Mouse (Mus musculus) kidney, adult 18-20 months (tissue): ENCODE results near the gene Grb14.

Source experiments
- DNase-seq: peaks from one replicate; pipeline ENCODE4 v3.0.0; 2021

The Grb14 gene

DNA sequence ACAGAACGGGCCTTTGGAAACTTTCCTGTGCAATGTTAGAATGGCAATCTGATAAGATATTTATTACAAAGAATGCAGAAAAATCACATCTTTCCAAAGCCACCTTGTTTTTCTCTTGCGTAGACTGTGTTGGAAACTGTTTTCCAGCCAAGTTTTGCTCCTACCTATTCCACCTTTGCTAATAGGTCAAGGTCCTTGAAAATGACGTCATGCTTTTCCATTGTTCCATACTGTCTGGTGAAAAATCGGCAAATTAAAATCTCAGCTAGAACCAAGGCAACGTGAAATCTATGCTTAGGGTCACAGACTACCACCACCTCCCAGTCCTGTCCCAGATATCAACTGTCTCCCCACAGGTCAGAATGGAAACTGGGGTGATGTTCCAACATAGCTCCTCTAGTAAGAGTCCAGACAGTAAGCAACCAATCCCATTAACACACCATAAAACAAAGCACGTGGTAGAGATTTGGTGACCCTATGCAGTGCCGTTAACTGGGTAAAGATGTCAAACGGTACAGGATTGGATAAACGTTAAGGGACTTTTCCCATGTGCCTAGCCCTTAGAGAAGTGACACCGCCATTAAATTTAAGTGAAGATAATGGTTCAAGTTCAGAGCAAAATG is 50.9 kb downstream of the Grb14 start:
- DNase-seq = peak; percentile 35

DNA sequence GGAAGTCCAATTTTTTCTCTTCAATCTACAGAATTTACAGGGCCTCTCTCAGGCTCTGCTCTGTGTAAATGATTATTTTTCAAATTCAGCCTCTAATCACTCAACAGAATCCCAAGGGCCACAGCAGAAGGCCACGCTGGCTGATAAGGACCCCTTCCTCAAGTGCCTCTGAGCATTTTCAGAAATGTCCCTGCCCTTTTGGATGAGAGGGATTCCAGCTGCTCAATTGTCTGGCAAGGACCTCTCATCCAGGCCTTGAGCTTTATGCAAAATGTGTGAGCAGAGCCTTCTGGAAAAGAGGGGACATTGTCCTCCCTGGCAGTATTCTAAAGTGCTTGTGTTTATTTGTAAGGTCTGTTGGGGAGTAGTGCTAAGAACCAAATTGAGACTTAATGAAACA is 51.7 kb downstream of the Grb14 start:
- DNase-seq = no peak

DNA sequence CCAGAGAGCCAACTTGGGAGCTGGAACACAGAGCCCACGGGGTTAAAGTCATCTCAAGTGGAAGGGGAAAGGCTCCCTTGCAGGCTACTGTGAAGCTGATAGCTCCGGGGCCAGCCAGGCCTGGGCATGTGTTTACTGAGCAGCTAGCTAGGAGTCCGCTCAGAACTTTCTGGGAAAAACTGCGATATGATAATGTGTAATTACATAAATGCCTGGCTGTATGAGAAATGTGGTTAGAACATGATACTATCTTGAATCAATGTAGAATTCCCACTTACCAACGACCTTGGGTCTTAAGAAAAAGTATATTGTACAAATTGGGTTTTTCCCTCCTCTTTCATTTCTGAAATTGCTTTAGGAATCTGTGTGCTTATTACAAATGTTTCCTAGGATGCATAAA is 53.0 kb downstream of the Grb14 start:
- DNase-seq = no peak

DNA sequence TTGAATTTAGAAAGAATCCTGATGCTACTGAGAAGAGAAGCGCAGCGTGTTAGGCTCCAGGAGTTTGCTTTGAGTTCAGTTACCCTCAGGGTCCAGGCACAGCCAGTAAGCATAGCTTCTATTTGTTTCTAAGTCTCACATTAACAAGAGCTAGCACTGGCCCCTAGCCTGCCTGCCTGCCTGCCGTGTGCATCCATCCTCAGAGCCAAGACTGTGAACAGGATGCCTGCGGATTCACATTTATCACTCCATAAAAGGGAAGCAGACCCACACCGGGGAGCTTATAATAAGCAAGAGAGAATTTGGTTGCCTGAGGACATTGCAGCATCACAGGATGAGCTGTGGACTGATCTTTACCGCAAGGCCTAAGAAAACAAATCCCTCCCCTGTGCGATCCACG is 53.8 kb downstream of the Grb14 start:
- no peak for DNase-seq

DNA sequence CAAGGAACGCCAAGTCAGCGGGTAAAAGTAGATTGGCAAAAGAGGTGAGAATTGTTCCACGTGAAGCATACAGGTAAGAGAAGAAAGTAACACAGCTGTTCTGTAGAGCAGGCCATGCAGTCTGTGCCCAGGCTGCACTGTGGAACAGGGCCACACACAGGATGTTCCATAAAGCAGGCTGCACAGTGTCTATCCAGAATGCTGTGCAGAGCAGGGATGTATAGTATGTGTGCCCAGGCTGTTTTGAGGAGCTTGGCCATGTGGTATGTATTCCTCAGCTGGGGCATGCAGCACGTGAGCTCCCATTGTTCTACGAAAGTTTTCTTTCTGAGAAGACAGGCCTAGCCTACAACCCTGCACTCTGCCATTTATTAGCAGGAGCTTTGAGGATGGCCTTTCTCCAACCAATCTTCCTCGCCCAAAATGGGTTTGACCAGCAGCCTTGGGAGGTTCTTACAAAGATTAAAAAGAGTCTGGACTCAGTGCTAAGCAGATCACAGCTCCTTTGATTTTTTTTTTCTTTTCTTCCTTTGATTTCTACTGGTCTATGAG is 57.8 kb downstream of the Grb14 start:
- no peak for DNase-seq

DNA sequence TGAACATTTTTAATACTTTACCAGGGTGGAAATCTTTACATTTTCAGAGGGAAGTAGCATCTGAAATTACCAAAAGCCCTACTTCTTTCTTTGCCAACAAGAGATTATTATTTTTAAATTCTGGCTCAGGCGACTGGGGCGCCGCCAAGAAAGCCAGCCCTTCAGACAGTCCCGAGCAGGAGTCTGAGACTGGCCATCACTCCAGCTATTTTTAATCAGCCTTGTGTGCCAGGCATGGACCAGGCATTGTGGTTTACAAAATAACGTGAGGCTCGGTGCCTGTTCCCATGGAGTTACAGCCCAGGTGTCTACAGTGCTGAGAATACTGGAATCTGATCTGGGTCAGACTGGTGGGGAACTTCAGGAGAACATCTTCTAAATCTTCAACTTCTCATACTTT is 58.5 kb downstream of the Grb14 start:
- DNase-seq = no peak

DNA sequence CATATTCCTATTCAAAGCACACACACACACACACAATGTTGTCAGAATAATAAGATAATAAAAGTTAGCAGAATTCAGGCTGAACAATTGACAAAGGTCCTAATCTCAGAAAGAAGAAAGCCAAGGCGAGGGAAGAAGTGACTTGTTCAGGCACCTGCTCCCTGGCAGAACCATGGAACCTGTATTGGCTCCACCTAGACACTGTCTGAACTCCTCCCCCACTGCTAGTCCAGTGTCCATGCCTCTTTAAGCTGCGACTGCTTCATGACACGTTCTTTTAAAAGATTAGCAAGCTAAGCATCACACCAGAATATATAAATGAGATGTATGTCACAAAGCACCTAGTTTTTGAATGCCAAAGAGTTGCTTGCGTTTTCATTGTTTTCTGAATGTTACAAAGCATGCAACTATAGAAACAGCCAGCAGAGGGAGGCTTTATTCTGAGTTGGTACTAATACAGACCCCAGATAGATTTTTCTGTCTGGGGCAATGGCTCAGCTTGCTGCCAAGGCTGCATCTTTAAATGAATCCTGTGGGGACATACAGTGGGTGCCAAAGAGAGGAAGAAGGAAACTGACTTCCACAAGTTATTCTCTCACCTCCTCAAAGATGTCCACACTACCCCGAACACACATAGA is 59.4 kb downstream of the Grb14 start:
- DNase-seq = peak; percentile 20

DNA sequence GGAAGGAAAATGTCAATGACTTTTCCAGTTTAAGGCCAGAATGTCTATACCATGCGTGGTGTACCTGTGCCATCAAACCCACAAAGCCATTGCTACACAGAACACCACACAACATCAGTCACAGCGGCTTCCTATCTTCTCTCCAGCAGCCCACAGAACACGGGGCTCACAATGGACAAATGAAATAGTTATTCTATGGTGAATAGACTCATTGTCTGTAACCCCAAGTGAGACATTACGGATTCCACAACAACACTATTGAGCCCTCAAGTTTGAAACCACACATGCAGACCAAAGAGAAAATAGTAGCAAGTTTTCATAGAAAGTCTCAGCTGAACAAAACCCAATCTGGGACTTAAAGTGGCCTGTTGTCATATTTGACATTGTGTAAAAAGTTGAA is 62.6 kb downstream of the Grb14 start:
- no peak for DNase-seq

DNA sequence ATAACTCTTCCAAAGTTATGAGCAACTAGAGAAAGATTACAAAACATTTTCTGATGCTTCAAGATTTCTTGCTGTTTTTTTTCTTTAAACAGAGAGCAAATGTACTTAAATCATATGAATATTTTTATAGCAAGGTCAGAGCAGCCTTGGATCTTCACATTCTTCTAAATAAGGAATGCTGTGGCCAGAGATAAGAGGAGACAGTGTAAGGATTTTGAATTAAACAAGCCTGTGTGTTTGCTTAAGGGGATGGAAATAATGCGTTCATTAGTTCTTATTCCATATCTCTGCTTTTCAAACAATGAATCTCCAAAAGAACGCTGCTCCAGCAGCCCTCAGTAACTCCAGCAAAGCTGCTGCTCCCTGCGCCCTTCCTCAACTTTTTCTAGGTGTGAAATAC is 63.4 kb downstream of the Grb14 start:
- no peak for DNase-seq

DNA sequence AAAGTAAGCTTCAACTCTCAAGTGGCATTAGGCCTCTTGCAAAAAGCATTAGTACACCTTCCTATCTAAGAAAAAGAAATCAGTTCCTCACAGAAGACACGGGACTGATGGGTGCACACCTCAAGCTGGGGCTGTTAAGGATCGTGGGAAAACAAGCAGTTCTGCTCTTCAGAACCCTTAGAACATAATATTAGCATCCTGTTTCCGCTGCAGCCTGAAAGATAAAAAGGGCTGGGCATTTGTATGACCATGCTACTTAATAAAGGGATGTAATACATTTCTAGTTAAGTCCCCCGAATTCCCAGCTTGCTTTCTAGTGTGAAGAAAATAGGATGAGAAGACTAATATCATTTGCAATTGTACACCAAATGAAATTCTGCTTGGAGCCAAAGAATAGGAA is 65.1 kb downstream of the Grb14 start:
- DNase-seq = no peak

DNA sequence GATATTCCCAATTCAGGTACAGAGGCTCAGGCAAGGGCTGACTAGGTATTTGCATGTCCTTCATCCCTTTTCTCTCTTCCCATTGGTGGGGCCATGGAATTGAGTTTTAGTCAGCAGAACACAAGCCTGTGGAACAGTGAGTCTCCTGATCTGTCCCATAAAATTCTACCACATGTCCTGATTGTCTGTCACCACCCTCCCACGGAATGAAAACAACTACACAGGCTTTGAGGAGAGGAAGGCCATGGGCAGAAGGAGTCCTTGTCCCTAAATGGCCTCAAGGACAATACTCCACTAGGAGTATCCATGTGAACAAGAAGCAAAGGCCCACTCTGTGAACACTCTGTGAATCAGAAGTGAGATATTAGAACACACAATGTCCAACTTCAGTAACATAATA is 69.3 kb downstream of the Grb14 start:
- DNase-seq = no peak

DNA sequence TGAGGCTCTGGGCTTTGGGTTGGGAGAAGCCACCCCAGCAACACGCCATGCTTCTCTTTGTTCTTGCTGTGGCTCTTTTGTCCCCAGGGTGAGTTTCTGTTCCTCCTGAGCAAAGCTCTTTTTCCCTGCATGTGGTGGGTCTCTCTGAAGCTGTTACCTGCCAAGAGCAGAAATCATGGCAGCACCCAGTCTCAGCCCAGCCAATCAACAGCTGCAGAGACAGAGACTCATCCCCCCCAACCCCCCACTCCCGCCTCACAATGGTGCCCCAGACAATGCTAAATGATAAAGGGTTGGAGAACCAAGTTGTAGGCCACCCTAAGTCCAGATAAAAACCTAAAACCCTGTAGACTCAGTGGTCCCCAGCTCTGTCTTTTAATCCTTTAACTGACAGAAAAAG is 75.6 kb downstream of the Grb14 start:
- no peak for DNase-seq

DNA sequence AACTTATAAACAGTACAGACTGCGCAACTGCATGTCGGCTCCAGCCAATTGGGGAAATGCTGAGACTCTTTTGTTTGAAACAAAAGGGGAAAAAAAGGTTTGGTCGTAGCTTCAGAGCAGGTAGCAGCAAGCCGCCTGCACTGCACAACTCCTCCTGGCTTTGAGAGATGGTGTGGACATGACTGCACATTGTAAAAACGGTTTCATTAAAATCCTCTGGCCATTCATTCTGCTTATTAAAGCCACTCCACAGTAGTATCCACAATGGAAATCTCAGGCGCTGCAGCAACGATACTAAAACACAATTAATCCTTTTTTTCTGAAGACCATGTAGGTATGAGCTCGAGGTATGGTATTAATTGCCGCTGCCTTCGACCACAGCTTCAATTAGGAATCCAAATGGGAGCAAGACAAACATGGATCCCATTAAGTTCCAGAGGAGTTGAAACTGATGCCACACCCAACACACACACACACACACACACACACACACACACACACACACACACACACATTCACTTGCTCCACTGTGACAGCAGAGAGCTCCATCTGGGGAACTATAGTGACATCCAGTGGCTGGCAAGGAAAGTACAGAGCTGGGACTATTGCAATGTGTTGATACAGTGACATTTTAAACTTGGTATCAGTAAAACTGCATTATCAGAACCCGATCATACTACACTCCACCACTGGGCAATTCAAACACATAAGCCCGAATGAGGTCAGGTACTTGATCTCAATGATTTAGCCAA is 76.2 kb downstream of the Grb14 start:
- DNase-seq = peak; percentile 24

DNA sequence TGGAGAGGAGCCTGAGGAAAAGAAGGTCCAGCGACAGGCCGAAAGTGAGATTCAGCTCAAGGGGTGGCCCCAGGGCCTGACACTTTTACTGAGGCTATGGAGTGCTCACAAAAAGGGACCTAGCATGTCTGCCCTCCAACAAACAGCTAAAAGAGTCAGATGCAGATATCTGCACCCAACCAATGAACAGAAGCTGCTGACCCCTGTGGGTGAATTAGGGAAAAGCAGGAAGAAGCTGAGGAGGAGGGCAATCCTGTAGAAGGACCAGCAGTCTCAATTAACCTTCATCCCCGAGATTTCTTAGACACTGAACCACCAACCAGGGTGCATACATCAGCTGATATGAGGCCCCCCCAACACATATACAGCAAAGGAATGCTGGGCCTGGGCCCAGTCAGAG is 77.3 kb downstream of the Grb14 start:
- no peak for DNase-seq

DNA sequence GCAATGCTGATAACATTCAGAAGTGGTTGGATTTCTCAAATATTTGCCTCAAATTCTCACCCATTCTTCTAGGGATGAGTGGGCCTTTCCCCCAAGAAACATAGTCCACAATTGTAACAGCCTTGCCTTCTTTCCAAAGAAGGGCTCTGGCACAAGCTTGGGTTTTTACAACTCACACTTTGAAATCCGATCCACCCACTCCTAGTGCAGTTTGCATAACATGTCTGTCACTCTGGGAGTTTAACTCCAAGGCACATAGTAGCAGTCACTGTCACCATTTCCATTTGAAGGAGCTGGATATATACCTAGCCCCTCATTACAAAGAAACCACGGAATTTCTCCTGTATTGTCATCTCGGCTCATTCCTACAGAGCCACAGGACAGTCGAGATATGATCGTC is 103.9 kb downstream of the Grb14 start:
- DNase-seq = no peak

DNA sequence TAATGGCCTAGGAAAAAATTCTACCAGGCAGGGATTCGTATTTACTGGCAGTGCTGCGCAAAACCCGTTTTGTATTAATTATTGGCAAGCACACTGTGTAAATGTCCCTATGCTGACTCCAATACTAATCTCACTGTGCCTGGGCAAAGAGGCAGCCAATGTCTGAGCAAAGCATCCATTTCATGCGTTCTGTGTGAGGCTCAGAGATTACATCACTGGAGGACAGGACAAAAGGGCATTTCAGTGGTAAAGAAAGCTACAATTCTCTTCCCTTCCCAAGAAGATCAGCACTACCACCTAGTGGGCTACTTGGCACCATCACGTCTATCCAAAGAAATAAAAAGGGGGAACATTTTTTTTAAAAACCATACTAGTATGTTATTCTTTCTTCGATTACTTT is 109.3 kb downstream of the Grb14 start:
- no peak for DNase-seq

DNA sequence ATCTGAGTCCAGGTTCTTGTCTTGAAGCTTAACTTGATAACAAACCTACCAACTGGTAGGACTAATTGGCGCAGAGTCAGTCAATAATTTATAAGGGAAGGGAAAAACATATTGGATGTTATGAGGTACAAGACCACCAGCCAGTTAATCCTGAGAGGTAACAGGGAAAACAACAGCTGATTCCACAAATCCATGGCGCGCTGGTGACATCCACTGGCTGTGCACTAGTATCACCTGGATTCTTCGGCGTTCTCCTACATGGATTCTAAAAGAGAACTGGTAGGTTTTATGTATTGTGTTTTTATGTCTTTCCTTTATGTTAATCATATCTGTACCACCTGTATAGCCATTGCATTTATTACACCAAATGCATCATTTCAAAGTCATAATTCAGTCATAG is 119.9 kb downstream of the Grb14 start:
- DNase-seq = no peak

DNA sequence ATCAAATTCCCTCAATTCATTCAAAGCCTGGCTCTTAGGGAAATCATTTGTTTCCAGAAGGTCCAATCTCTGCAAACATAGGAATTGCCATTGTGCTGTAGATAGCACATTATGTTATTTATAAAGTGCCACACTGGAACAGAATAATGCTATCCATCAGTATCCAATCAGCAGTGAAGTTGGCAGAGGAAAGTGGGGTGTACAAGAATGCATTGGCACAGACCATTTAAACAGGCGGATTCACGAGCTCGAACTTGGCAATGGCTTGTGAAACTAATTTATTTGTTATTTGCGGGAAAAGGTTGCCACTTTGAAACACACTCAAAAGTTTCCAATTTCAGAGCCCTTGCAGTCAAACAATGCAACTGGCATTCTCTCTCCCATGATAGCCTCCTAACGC is 126.9 kb downstream of the Grb14 start:
- no peak for DNase-seq

DNA sequence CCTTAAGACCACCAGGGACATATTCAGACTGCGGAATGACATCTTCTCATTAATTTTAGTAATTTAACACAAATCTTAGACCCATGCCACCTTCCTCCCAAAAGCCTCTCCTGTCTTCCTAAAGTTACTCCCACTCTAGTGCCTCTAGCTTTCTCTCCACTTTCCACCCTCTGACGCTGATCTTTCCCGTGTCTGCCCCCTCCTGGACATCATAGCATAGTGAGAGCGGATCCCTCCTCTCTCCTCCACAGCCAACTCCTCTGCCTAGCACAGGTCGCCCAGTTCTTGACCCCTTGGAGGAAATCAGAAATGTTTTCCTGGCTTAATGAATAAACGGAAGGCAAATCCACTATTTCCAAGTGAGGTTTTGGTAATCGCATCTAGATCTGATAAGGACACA is 131.6 kb downstream of the Grb14 start:
- DNase-seq = no peak

DNA sequence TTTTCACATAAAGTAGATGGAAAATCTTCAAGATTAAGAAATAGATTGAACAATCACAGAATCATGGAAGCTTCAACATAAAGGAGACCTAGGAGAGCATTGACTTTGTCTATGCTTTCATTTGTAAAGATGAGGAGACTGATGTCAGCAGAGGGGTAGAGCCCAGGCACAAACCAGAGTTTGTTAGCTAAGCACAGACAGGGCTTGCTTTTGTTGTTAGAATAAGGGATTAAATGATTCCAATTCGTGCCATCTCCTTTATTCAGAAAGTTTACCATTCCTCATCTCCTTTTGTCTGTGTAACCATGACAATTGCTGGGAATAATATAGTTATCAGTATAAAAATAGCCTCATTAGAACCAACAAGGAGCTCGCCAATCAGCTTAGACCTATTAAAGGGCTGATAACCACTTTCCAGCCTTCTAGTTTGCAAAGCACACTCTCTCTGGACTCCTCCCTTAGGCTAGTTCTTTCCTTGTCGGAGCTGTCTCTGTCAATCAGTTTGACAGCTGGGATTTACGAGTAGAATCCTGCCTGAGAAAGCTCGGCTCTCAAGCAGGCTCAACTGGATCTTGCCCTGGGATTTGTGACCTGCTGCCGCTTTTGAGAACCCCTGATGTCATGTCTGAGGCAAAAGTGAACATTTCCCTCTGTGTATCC is 137.6 kb downstream of the Grb14 start:
- no peak for DNase-seq

DNA sequence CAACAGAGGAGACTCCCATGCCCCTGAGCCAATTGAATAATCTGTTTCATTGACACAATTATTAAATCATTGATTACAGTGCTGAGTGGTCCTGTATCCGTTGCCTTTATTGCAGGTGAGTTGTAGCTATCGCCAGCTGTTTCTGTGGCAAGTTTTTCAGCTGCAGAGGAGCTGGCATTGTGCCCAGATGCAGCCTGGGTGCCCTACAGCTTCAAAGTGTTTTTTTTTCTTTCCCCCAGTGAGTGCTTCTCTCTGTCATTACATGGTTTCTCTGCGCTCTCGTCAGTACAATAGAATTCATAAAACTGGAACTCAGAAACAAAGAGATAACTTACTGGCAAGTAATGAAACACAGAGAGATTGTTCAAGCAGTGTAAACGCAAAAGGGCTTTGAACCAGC is 139.1 kb downstream of the Grb14 start:
- DNase-seq = no peak

DNA sequence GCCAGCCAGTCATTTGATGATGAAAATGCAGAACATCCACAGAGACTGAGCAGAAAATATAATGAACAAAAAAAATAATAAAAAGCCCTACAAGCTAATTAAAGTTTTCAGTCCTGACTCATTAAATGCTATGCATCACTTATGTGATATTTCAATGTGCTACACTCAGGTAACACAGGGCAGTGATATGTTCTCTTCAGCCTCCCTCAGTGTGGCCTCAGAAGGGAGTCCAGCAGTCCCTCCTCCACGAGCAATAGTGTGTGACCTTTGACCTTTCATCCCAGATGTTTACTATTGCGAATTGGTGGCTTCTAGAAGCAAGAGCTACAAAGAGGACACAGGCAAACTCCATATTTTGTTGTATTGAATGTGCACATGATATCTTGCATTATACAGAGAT is 146.5 kb downstream of the Grb14 start:
- no peak for DNase-seq
